Mouse (Mus musculus) mouse embryonic stem cell (cell line): ENCODE measurements around the gene Foxc2.

Experiments
- in situ Hi-C, 2 experiments: fragments of 300-500 bp; cut with MboI; formaldehyde crosslinking; loops; 1 replicate in 1 of 2; 3 replicates in 1 of 2; pipeline ENCODE4 v1.14.3; 2019 to 2020; ENCODE audit warnings: low sequenced_read_pairs in 2 of 2, low pct_unique_long_range_greater_than_20kb in 1 of 2, mixed read lengths in 1 of 2; ENCODE audit not compliant: unreplicated experiment in 1 of 2

Gene Foxc2

GRCm38 (mm10) chr8:121115948-121116347, at the start of gene Foxc2:
Gene Foxc2 (plus strand): TSS chr8:121116171.
- in situ Hi-C loops = loop anchor here in 1 of 2 experiments (5.0 to 10.0 kb wide), 2 partner anchors 34 to 409 kb away; partner anchors contain the start of gene Foxf1

GRCm38 (mm10) chr8:121071454-121071853, 44.5 kb upstream of the Foxc2 start:
- in situ Hi-C loops = no loop called here

- in situ Hi-C loops = no loop called here
Observed at GRCm38 (mm10) chr8:121072406-121073130, 43.4 kb upstream of the Foxc2 start.

- in situ Hi-C loops = no loop called here
Observed at GRCm38 (mm10) chr8:121073174-121074107, 42.5 kb upstream of the Foxc2 start.

- in situ Hi-C loops = no loop called here
Observed at GRCm38 (mm10) chr8:121074108-121074847, 41.7 kb upstream of the Foxc2 start.

GRCm38 (mm10) chr8:121074848-121075145, 41.2 kb upstream of the Foxc2 start:
- in situ Hi-C loops = no loop called here

- in situ Hi-C loops = no loop called here
Observed at GRCm38 (mm10) chr8:121075936-121076335, 40.0 kb upstream of the Foxc2 start.

- in situ Hi-C loops = no loop called here
Observed at GRCm38 (mm10) chr8:121076555-121076954, 39.4 kb upstream of the Foxc2 start.

- in situ Hi-C loops = no loop called here
Observed at GRCm38 (mm10) chr8:121078721-121079120, 37.2 kb upstream of the Foxc2 start.

- in situ Hi-C loops = no loop called here
Observed at GRCm38 (mm10) chr8:121079201-121079600, 36.8 kb upstream of the Foxc2 start.

GRCm38 (mm10) chr8:121079944-121080343, 36.0 kb upstream of the Foxc2 start:
- in situ Hi-C loops = loop anchor here (5.0 to 10.0 kb wide), 3 partner anchors 37 to 255 kb away; partner anchors contain the start of gene Foxc2 (in 1 of the 2)

- in situ Hi-C loops = loop anchor here (5.0 to 10.0 kb wide), 3 partner anchors 37 to 256 kb away; partner anchors contain the start of gene Foxc2 (in 1 of the 2)
Observed at GRCm38 (mm10) chr8:121080361-121081090, 35.4 kb upstream of the Foxc2 start.

GRCm38 (mm10) chr8:121081398-121081797, 34.6 kb upstream of the Foxc2 start:
- in situ Hi-C loops = loop anchor here (5.0 to 10.0 kb wide), 3 partner anchors 36 to 257 kb away; partner anchors contain the start of gene Foxc2 (in 1 of the 2)

- in situ Hi-C loops = loop anchor here (5.0 to 10.0 kb wide), 3 partner anchors 35 to 258 kb away; partner anchors contain the start of gene Foxc2 (in 1 of the 2)
Observed at GRCm38 (mm10) chr8:121082218-121083092, 33.5 kb upstream of the Foxc2 start.

- in situ Hi-C loops = loop anchor here (5.0 to 10.0 kb wide), 3 partner anchors 34 to 259 kb away; partner anchors contain the start of gene Foxc2 (in 1 of the 2)
Observed at GRCm38 (mm10) chr8:121083093-121083935, 32.7 kb upstream of the Foxc2 start.

- in situ Hi-C loops = loop anchor here (5.0 to 10.0 kb wide), 3 partner anchors 33 to 259 kb away; partner anchors contain the start of gene Foxc2 (in 1 of the 2)
Observed at GRCm38 (mm10) chr8:121083936-121084209, 32.1 kb upstream of the Foxc2 start.
